Mouse (Mus musculus) midbrain, embryonic 16.5 days (tissue): ENCODE results near the gene Foxp1. TPM values are rescaled to one million over a fixed set of nuclear protein-coding genes. Genes with fewer than 3 reads are reported as not detected.

Experiments
- ATAC-seq: fragments of 200-750 bp; cut with Nextera tagmentation; 2 replicates; pipeline ENCODE4 v1.8.0; 2017; ENCODE audit warnings: moderate TSS enrichment
- H3K27ac ChIP-seq: fragments of 300-500 bp; sonication (generic); 2 replicates; pipeline ENCODE4 v1.5.1; 2014; ENCODE audit warnings: mild to moderate bottlenecking, low read length, mixed read lengths
- H3K27me3 ChIP-seq: fragments of 300-500 bp; sonication (generic); 2 replicates; pipeline ENCODE4 v1.6.1; 2014; ENCODE audit warnings: low read depth, low read length, mixed read lengths; ENCODE audit not compliant: control insufficient read depth, insufficient read depth
- H3K36me3 ChIP-seq: fragments of 300-500 bp; sonication (generic); 2 replicates; pipeline ENCODE4 v1.6.1; 2014; ENCODE audit warnings: mild to moderate bottlenecking, low read length, moderate library complexity, mixed read lengths; ENCODE audit not compliant: control insufficient read depth, insufficient read depth
- H3K4me1 ChIP-seq: fragments of 300-500 bp; sonication (generic); 2 replicates; pipeline ENCODE4 v1.6.1; 2014; ENCODE audit warnings: mild to moderate bottlenecking, low read length, mixed read lengths; ENCODE audit not compliant: control insufficient read depth, insufficient read depth
- H3K4me2 ChIP-seq: fragments of 300-500 bp; sonication (generic); 2 replicates; pipeline ENCODE4 v1.6.1; 2014; ENCODE audit warnings: mild to moderate bottlenecking, low read length, mixed read lengths
- H3K4me3 ChIP-seq: fragments of 300-500 bp; sonication (generic); 2 replicates; pipeline ENCODE4 v1.5.1; 2014; ENCODE audit warnings: low read depth, mild to moderate bottlenecking, low read length, moderate library complexity, mixed read lengths
- H3K9ac ChIP-seq: fragments of 300-500 bp; sonication (generic); 2 replicates; pipeline ENCODE4 v1.6.1; 2014; ENCODE audit warnings: low read depth, low read length, mixed read lengths
- H3K9me3 ChIP-seq: fragments of 300-500 bp; sonication (generic); replicated peaks from 2 replicates; pipeline ENCODE4 v1.6.1; 2014; ENCODE audit warnings: mild to moderate bottlenecking, low read length, mixed read lengths; ENCODE audit not compliant: control insufficient read depth, poor library complexity, severe bottlenecking
- WGBS: fragments of 180-500 bp; shearing (Covaris S2); extraction: QIAGEN DNeasy Blood & Tissue Kit; methylation state at CpG from one replicate; pipeline ENCODE4 v1.1.7; 2014; 5-methylcytosine and 5-hydroxymethylcytosine counted together
- polyA plus RNA-seq: library from polyadenylated mRNA; unstranded; fragments of >200 nt; fragmentation: Nextera tagmentation; extraction: Ambion mirVana; gene quantifications from 2 replicates; pipeline ENCODE4 v1.2.1, GENCODE M21; 2015

Gene Foxp1
- polyA plus RNA-seq, 1 experiment from 2014 or later: 79.8 TPM

DNA sequence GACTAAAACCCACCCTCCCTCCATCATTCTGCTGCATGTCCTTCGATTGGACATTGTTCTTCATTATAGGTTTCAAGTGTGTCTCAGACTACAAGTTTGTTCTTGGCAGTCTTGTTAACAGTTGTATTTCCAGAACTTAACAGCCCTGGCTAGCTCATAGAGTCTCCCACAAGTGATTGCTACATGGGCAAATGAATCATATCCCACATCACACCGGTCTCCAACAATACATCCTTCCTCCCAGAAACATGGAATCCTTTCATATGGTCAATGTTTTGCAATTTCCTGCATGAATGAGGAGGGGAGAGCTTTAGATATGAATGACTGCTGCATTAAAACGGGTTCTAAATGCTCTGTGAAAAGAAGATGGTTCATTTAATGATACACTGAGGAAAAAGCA, 178.7 kb downstream of the Foxp1 start:
- Histone ChIP-seq H3K4me2 (no peak overlapping the region), H3K4me3 (no peak overlapping the region), H3K9me3 (no peaks in the 10 kb centered on the region), H3K4me1 (peaks cover 5% of the 10 kb centered on the region), H3K27ac (no peak overlapping the region), H3K36me3 (no peaks in the 10 kb centered on the region), H3K27me3 (no peaks in the 10 kb centered on the region), H3K9ac (no peak overlapping the region)
- 85% methylated on average over 3 of the region's 3 CpGs for WGBS
- ATAC-seq: no peak

GRCm38 (mm10) chr6:99342416-99342815, 180.1 kb downstream of the Foxp1 start:
- peaks cover 5% of the 10 kb centered on the region for H3K4me1 ChIP-seq
- 98% methylated on average over 3 of the region's 3 CpGs for WGBS
- ATAC-seq: no peak
- H3K27me3 ChIP-seq: no peaks in the 10 kb centered on the region
- H3K36me3 ChIP-seq: no peaks in the 10 kb centered on the region
- H3K4me3 ChIP-seq: no peak overlapping the region
- no peak overlapping the region for H3K9ac ChIP-seq
- no peak overlapping the region for H3K27ac ChIP-seq
- H3K9me3 ChIP-seq: no peaks in the 10 kb centered on the region
- H3K4me2 ChIP-seq: no peak overlapping the region

DNA sequence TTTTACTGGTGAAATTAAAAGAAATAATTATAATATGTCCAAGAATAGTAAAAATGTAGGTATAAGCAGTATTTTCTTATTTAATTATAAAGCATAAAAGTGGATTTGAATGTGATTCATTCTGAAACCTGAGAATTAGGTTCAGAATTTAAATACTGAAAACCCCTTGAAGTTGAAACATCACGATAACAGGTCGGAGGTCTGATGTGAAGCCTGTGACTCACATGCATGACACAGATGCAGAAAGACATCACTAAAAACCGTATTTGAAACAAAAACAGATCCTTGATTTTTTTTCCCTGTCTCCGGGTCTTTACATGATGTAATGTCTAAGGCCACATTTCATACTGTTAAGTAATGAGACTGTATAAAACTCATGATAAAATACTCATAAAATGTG, 181.6 kb downstream of the Foxp1 start:
- no peaks in the 10 kb centered on the region for H3K9me3 ChIP-seq
- H3K36me3 ChIP-seq: no peaks in the 10 kb centered on the region
- no peak overlapping the region for H3K4me2 ChIP-seq
- no peak for ATAC-seq
- WGBS: 80% methylated on average over 4 of the region's 4 CpGs
- no peak overlapping the region for H3K4me3 ChIP-seq
- H3K9ac ChIP-seq: no peak overlapping the region
- no peaks in the 10 kb centered on the region for H3K27me3 ChIP-seq
- peaks cover 5% of the 10 kb centered on the region for H3K4me1 ChIP-seq
- no peak overlapping the region for H3K27ac ChIP-seq

DNA sequence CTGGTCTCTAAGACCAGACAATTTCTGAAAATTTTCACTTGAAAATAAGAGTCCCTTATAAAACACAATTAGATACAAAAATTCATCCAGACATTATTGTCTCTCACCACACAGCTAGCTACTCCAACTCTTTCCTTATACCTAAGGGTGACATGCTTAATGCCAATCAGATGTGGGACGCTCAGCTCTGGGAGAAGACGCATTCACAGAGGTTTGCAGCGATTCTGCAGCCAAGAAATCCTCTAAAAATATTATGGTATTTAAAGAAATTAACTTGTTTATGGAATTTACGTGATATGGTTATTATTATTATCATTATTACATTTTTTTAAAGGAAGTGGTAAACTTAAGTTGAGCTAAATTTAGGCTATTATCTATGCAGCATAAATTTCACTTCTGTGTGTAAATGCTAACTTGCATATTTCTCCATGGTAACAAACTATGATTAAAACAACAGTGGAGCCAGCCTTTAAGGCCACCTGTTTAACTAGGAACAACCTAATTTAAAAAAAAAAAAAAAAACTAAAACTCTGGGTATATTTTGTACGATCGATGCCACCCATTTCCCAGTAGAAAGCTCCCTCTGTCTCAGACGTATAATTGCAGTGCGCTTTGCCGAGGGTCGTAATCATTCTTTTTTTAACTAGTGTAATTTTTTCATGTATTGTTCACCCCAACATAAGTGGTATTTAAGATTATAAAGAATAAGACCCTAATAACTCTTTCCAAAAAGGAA, 182.4 kb downstream of the Foxp1 start:
- WGBS: 83% methylated on average over 10 of the region's 10 CpGs
- no peak overlapping the region for H3K27ac ChIP-seq
- no peak overlapping the region for H3K4me2 ChIP-seq
- ATAC-seq: no peak
- H3K9me3 ChIP-seq: no peaks in the 10 kb centered on the region
- H3K27me3 ChIP-seq: no peaks in the 10 kb centered on the region
- H3K36me3 ChIP-seq: no peaks in the 10 kb centered on the region
- peaks cover 5% of the 10 kb centered on the region for H3K4me1 ChIP-seq
- H3K4me3 ChIP-seq: no peak overlapping the region
- H3K9ac ChIP-seq: no peak overlapping the region

DNA sequence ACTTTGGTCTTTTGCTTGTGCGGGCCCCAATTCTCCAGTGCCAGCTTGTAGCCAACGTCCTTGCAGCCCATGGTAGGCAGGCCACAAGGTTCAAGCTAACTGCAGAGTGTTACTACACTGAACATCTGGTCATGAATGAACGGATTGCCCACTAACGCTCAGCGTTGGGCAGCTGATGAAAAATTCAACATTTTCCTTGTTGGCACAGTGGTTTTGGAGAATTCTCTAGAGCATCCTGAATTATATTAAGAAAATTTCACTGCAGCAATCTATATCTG, 183.2 kb downstream of the Foxp1 start:
- no peaks in the 10 kb centered on the region for H3K36me3 ChIP-seq
- H3K4me3 ChIP-seq: no peak overlapping the region
- WGBS: 58% methylated on average over 5 of the region's 5 CpGs
- no peak for ATAC-seq
- H3K27ac ChIP-seq: no peak overlapping the region
- H3K9me3 ChIP-seq: no peaks in the 10 kb centered on the region
- H3K9ac ChIP-seq: no peak overlapping the region
- H3K4me2 ChIP-seq: no peak overlapping the region
- H3K4me1 ChIP-seq: peaks cover 5% of the 10 kb centered on the region
- H3K27me3 ChIP-seq: no peaks in the 10 kb centered on the region

GRCm38 (mm10) chr6:99338593-99339342, 183.8 kb downstream of the Foxp1 start:
- Histone ChIP-seq H3K4me1 (peaks cover 5% of the 10 kb centered on the region), H3K27me3 (no peaks in the 10 kb centered on the region)

GRCm38 (mm10) chr6:99338174-99338573, 184.3 kb downstream of the Foxp1 start:
- WGBS: 74% methylated on average over 3 of the region's 3 CpGs
- ATAC-seq: no peak
- no peak overlapping the region for H3K9ac ChIP-seq
- no peaks in the 10 kb centered on the region for H3K36me3 ChIP-seq
- H3K27me3 ChIP-seq: no peaks in the 10 kb centered on the region
- no peak overlapping the region for H3K27ac ChIP-seq
- H3K4me3 ChIP-seq: no peak overlapping the region
- no peak overlapping the region for H3K4me2 ChIP-seq
- no peaks in the 10 kb centered on the region for H3K9me3 ChIP-seq
- peaks cover 5% of the 10 kb centered on the region for H3K4me1 ChIP-seq

More at GRCm38 (mm10) chr6:99338593-99339342, 183.8 kb downstream of the Foxp1 start:
- WGBS: 66% methylated on average over 9 of the region's 9 CpGs
- no peaks in the 10 kb centered on the region for H3K9me3 ChIP-seq
- no peak for ATAC-seq
- no peaks in the 10 kb centered on the region for H3K36me3 ChIP-seq
- H3K4me3 ChIP-seq: no peak overlapping the region
- no peak overlapping the region for H3K4me2 ChIP-seq
- H3K27ac ChIP-seq: no peak overlapping the region
- H3K9ac ChIP-seq: no peak overlapping the region

- Histone ChIP-seq H3K4me2 (no peak overlapping the region), H3K27ac (no peak overlapping the region), H3K4me1 (peaks cover 5% of the 10 kb centered on the region), H3K36me3 (no peaks in the 10 kb centered on the region), H3K4me3 (no peak overlapping the region), H3K9me3 (no peaks in the 10 kb centered on the region), H3K9ac (no peak overlapping the region), H3K27me3 (no peaks in the 10 kb centered on the region)
- no peak for ATAC-seq
- WGBS: 71% methylated on average over 6 of the region's 6 CpGs
Observed at GRCm38 (mm10) chr6:99337575-99337974, 184.9 kb downstream of the Foxp1 start.

DNA sequence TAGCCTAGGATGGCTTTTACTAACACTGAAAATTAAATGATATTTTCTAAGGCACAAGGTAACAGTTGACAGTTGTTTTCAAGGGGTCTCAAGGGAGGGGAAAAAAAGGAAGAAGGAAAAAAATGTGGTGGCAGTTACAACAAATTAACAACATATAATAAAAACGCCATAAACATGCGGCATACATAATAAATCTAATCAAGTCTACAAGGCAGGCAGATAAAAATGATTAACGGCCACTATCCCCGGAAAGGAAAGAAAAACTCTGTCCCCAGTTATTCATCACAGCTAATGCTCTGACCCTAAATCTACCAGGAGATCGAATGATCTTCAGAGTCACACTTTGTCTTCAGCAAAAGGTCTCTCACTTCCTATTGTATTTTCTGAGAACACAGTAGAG, 186.3 kb downstream of the Foxp1 start:
- Histone ChIP-seq H3K9ac (no peak overlapping the region), H3K27ac (no peak overlapping the region), H3K4me2 (no peak overlapping the region), H3K4me1 (peaks cover 5% of the 10 kb centered on the region), H3K9me3 (no peaks in the 10 kb centered on the region), H3K4me3 (no peak overlapping the region), H3K36me3 (no peaks in the 10 kb centered on the region), H3K27me3 (no peaks in the 10 kb centered on the region)
- WGBS: 56% methylated on average over 5 of the region's 5 CpGs
- ATAC-seq: no peak
